Mouse (Mus musculus): Measurements from ENCODE around the gene Slc9a5. TPM values are rescaled to one million over a fixed set of nuclear protein-coding genes. Genes with fewer than 3 reads are reported as not detected.

Gene Slc9a5
- polyA plus RNA-seq, 1 experiment from 2014 or later, result 0.36 TPM

- H3K79me2 ChIP-seq (ENCODE audit: inconsistent target), result peaks cover 49% of the 10 kb centered on the region
- no peak overlapping the region for H3K4me3 ChIP-seq (ENCODE audit: inconsistent target)
- 47% methylated on average over 6 of the region's 6 CpGs for WGBS (ENCODE audit: missing documents)
- H3K27ac ChIP-seq, result peak overlapping the region; percentile 63
- peaks cover 28% of the 10 kb centered on the region for H3K36me3 ChIP-seq (ENCODE audit: inconsistent target)
Measured at GRCm38 (mm10) chr8:105339886-105340635, 8.6 kb upstream of the Slc9a5 start.

- 94% methylated on average over 8 of the region's 8 CpGs for WGBS (ENCODE audit: missing documents)
- Histone ChIP-seq H3K4me3 (ENCODE audit: inconsistent target) (no peak overlapping the region), H3K27ac (no peak overlapping the region), H3K36me3 (ENCODE audit: inconsistent target) (peaks cover 14% of the 10 kb centered on the region), H3K79me2 (ENCODE audit: inconsistent target) (peaks cover 54% of the 10 kb centered on the region)
Measured at GRCm38 (mm10) chr8:105341399-105341798, 7.2 kb upstream of the Slc9a5 start.

- peaks cover 67% of the 10 kb centered on the region for H3K79me2 ChIP-seq (ENCODE audit: inconsistent target)
- H3K4me3 ChIP-seq (ENCODE audit: inconsistent target), result no peak overlapping the region
- WGBS (ENCODE audit: missing documents), result 94% methylated on average over 4 of the region's 4 CpGs
- H3K36me3 ChIP-seq (ENCODE audit: inconsistent target), result peaks cover under 1% of the 10 kb centered on the region; the same call in 1 of the 2 replicates
- no peak overlapping the region for H3K27ac ChIP-seq
Measured at GRCm38 (mm10) chr8:105342768-105343167, 5.9 kb upstream of the Slc9a5 start.

GRCm38 (mm10) chr8:105343791-105344574 is 4.7 kb upstream of the Slc9a5 start:
- Histone ChIP-seq H3K79me2 (ENCODE audit: inconsistent target) (peaks cover 62% of the 10 kb centered on the region), H3K36me3 (ENCODE audit: inconsistent target) (no peaks in the 10 kb centered on the region), H3K27ac (no peak overlapping the region), H3K4me3 (ENCODE audit: inconsistent target) (no peak overlapping the region)
- WGBS (ENCODE audit: missing documents), result 79% methylated on average over 6 of the region's 8 CpGs

- Histone ChIP-seq H3K4me3 (ENCODE audit: inconsistent target) (no peak overlapping the region), H3K79me2 (ENCODE audit: inconsistent target) (peaks cover 62% of the 10 kb centered on the region), H3K36me3 (ENCODE audit: inconsistent target) (no peaks in the 10 kb centered on the region), H3K27ac (peak overlapping the region; percentile 79)
- WGBS (ENCODE audit: missing documents), result 16% methylated on average over 6 of the region's 7 CpGs
Measured at GRCm38 (mm10) chr8:105345061-105345975, 3.3 kb upstream of the Slc9a5 start.

- H3K27ac ChIP-seq, result peak overlapping the region; percentile 79
- H3K79me2 ChIP-seq (ENCODE audit: inconsistent target), result peaks cover 49% of the 10 kb centered on the region
- H3K36me3 ChIP-seq (ENCODE audit: inconsistent target), result no peaks in the 10 kb centered on the region
- H3K4me3 ChIP-seq (ENCODE audit: inconsistent target), result peak overlapping the region; percentile 88
- 6% methylated on average over 34 of the region's 34 CpGs for WGBS (ENCODE audit: missing documents)
Measured at GRCm38 (mm10) chr8:105346611-105347427, 1.8 kb upstream of the Slc9a5 start.

- Histone ChIP-seq H3K79me2 (ENCODE audit: inconsistent target) (peaks cover 41% of the 10 kb centered on the region), H3K4me3 (ENCODE audit: inconsistent target) (peak within 1 kb of the TSS; percentile 88), H3K27ac (peak within 1 kb of the TSS; percentile 79), H3K36me3 (ENCODE audit: inconsistent target) (no peaks in the 10 kb centered on the region)
- under 1% methylated on average over 53 of the region's 53 CpGs for WGBS (ENCODE audit: missing documents)
Measured at GRCm38 (mm10) chr8:105347428-105348221, 1.0 kb upstream of the Slc9a5 start, which contains the start of gene Fhod1. Gene Fhod1, minus strand, starts transcription at chr8:105347953.

- H3K36me3 ChIP-seq (ENCODE audit: inconsistent target), result no peaks in the 10 kb centered on the region
- H3K27ac ChIP-seq, result no peak overlapping the region
- H3K4me3 ChIP-seq (ENCODE audit: inconsistent target), result peak overlapping the region; percentile 50
- WGBS (ENCODE audit: missing documents), result 3% methylated on average over 42 of the region's 48 CpGs
- H3K79me2 ChIP-seq (ENCODE audit: inconsistent target), result peaks cover 25% of the 10 kb centered on the region
Measured at GRCm38 (mm10) chr8:105349096-105349771, 591 bp downstream of the Slc9a5 start.

GRCm38 (mm10) chr8:105350186-105350585 is 1.5 kb downstream of the Slc9a5 start:
- 88% methylated on average over 7 of the region's 7 CpGs for WGBS (ENCODE audit: missing documents)

GRCm38 (mm10) chr8:105353583-105354135 is 5.0 kb downstream of the Slc9a5 start:
- Histone ChIP-seq H3K79me2 (ENCODE audit: inconsistent target) (no peaks in the 10 kb centered on the region), H3K27ac (no peak overlapping the region), H3K36me3 (ENCODE audit: inconsistent target) (no peaks in the 10 kb centered on the region), H3K4me3 (ENCODE audit: inconsistent target) (no peak overlapping the region)
- 95% methylated on average over 8 of the region's 8 CpGs for WGBS (ENCODE audit: missing documents)

More at GRCm38 (mm10) chr8:105350186-105350585, 1.5 kb downstream of the Slc9a5 start:
- Histone ChIP-seq H3K36me3 (ENCODE audit: inconsistent target) (no peaks in the 10 kb centered on the region), H3K79me2 (ENCODE audit: inconsistent target) (peaks cover 18% of the 10 kb centered on the region), H3K27ac (no peak overlapping the region), H3K4me3 (ENCODE audit: inconsistent target) (no peak overlapping the region)

GRCm38 (mm10) chr8:105354549-105354948 is 5.9 kb downstream of the Slc9a5 start:
- 97% methylated on average over 4 of the region's 4 CpGs for WGBS (ENCODE audit: missing documents)
- H3K4me3 ChIP-seq (ENCODE audit: inconsistent target), result no peak overlapping the region
- H3K79me2 ChIP-seq (ENCODE audit: inconsistent target), result no peaks in the 10 kb centered on the region
- H3K27ac ChIP-seq, result no peak overlapping the region
- H3K36me3 ChIP-seq (ENCODE audit: inconsistent target), result no peaks in the 10 kb centered on the region

Data from macrophage (primary cell).